Mouse (Mus musculus) embryonic facial prominence, embryonic 10.5 days (tissue): ENCODE measurements around the gene Lnpk. TPM values are rescaled to one million over a fixed set of nuclear protein-coding genes. Genes with fewer than 3 reads are reported as not detected.

Experiments used
- DNase-seq: peaks from one replicate; pipeline ENCODE4 v3.0.0-alpha.2; 2017; ENCODE audit warnings: low spot score
- H3K27ac ChIP-seq: fragments of 300-500 bp; sonication (generic); replicated peaks from 2 replicates; pipeline ENCODE4 v1.5.1; 2016; ENCODE audit warnings: mild to moderate bottlenecking
- H3K27me3 ChIP-seq: fragments of 300-500 bp; sonication (generic); replicated peaks from 2 replicates; pipeline ENCODE4 v1.6.1; 2016; ENCODE audit warnings: low read depth, mild to moderate bottlenecking; ENCODE audit not compliant: poor library complexity, severe bottlenecking
- H3K36me3 ChIP-seq: fragments of 300-500 bp; sonication (generic); replicated peaks from 2 replicates; pipeline ENCODE4 v1.6.1; 2016; ENCODE audit warnings: mild to moderate bottlenecking, moderate library complexity
- H3K4me1 ChIP-seq: fragments of 300-500 bp; sonication (generic); 2 replicates; pipeline ENCODE4 v1.6.1; 2016
- H3K4me3 ChIP-seq: fragments of 300-500 bp; sonication (generic); 2 replicates; pipeline ENCODE4 v1.5.1; 2016; ENCODE audit warnings: mild to moderate bottlenecking, moderate library complexity
- H3K9me3 ChIP-seq: fragments of 300-500 bp; sonication (generic); 2 replicates; pipeline ENCODE4 v1.6.1; 2016; ENCODE audit warnings: mild to moderate bottlenecking
- WGBS: fragments of 180-500 bp; shearing (Covaris S2); methylation state at CpG from one replicate; pipeline ENCODE4 v1.1.7; 2016; 5-methylcytosine and 5-hydroxymethylcytosine counted together
- polyA plus RNA-seq: library from polyadenylated mRNA; unstranded; fragments of >200 nt; fragmentation: Nextera tagmentation; extraction: Ambion mirVana; gene quantifications from 2 replicates; pipeline ENCODE4 v1.2.1, GENCODE M21; 2016

Lnpk gene
- polyA plus RNA-seq, 1 experiment from 2014 or later = 35.3 TPM

DNA sequence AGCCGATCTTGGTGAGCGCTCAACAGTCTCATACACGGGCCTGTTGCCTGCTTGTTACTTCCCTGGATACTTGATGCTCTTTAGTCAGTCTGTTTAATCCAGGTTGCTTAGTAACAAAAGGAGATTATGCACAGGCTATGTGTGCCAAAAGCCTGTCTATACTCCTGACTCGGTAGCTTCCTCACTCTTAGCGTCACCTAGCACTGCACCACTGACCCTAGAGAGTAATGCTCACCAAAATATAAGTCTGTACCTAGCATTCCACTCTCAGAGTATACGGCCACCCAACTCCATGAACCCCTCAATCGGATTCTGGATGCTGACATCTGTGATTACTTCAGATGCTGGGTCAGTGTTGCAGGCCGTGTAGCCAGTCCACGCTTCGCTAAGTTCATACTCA, 97.1 kb downstream of the Lnpk start:
- Histone ChIP-seq H3K27me3 (no peaks in the 10 kb centered on the region), H3K27ac (no peak overlapping the region), H3K4me1 (no peaks in the 10 kb centered on the region), H3K36me3 (no peaks in the 10 kb centered on the region), H3K9me3 (no peaks in the 10 kb centered on the region), H3K4me3 (no peak overlapping the region)
- 88% methylated on average over 10 of the region's 10 CpGs for WGBS
- DNase-seq = no peak

Other genes with a start within 250 kb of the Lnpk start
- 0.05 and 0.08 TPM in 2 replicates for gene Evx2, start 80.1 kb upstream of the Lnpk start, polyA plus RNA-seq
- gene Hoxd13, start 88.9 kb upstream of the Lnpk start, polyA plus RNA-seq = not detected in 2 replicates
- gene Hoxd12, start 95.6 kb upstream of the Lnpk start, polyA plus RNA-seq = not detected in 2 replicates
- not detected in 2 replicates for gene Hoxd11, start 100.1 kb upstream of the Lnpk start, polyA plus RNA-seq
- gene Hoxd10, start 112.5 kb upstream of the Lnpk start, polyA plus RNA-seq = not detected in 2 replicates
- gene Hoxd9, start 118.3 kb upstream of the Lnpk start, polyA plus RNA-seq = not detected in 2 replicates
- not detected in 2 replicates for gene Hoxd8, start 125.2 kb upstream of the Lnpk start, polyA plus RNA-seq
- gene Hoxd3, start 132.5 kb upstream of the Lnpk start, polyA plus RNA-seq = 1.7 and 6.9 TPM in 2 replicates
- not detected in 2 replicates for gene Hoxd4, start 132.5 kb upstream of the Lnpk start, polyA plus RNA-seq
- not detected in 2 replicates for gene Gm28230, start 147.3 kb upstream of the Lnpk start, polyA plus RNA-seq
- 0.20 and 0.39 TPM in 2 replicates for gene Hoxd1, start 183.5 kb upstream of the Lnpk start, polyA plus RNA-seq
- gene Mtx2, start 246.4 kb upstream of the Lnpk start, polyA plus RNA-seq = 112 and 113 TPM in 2 replicates